Mouse (Mus musculus) kidney, adult 18-20 months (tissue): ENCODE results near the gene Fem1b.
"Not testable (repeated sequence)": the region's sequence is repeated elsewhere in the genome, so short reads cannot be mapped to it uniquely, and the experiment has no call there.

Experiments
- DNase-seq: peaks from one replicate; pipeline ENCODE4 v3.0.0; 2021

The Fem1b gene

GRCm38 (mm10) chr9:62826456-62826855 is 14.7 kb upstream of the Fem1b start:
- DNase-seq = no peak

GRCm38 (mm10) chr9:62825791-62826393 is 14.2 kb upstream of the Fem1b start:
- DNase-seq = no peak

GRCm38 (mm10) chr9:62821811-62822210 is 10.1 kb upstream of the Fem1b start:
- no peak for DNase-seq

- DNase-seq = no peak
Measured at GRCm38 (mm10) chr9:62820829-62821228, 9.1 kb upstream of the Fem1b start.

GRCm38 (mm10) chr9:62819910-62820309 is 8.2 kb upstream of the Fem1b start:
- DNase-seq = not testable (repeated sequence)

GRCm38 (mm10) chr9:62819494-62819893 is 7.8 kb upstream of the Fem1b start:
- no peak for DNase-seq

GRCm38 (mm10) chr9:62817828-62818614 is 6.3 kb upstream of the Fem1b start:
- DNase-seq = peak; percentile 30

- DNase-seq = no peak
Measured at GRCm38 (mm10) chr9:62817099-62817571, 5.4 kb upstream of the Fem1b start.

- no peak for DNase-seq
Measured at GRCm38 (mm10) chr9:62816323-62817098, 4.8 kb upstream of the Fem1b start.

GRCm38 (mm10) chr9:62814751-62815150 is 3.0 kb upstream of the Fem1b start:
- no peak for DNase-seq

GRCm38 (mm10) chr9:62812216-62813049 is 699 bp upstream of the Fem1b start:
- DNase-seq = peak; percentile 9

GRCm38 (mm10) chr9:62810543-62811515 is 905 bp downstream of the Fem1b start:
- DNase-seq = no peak

GRCm38 (mm10) chr9:62810095-62810494 is 1.6 kb downstream of the Fem1b start:
- no peak for DNase-seq

GRCm38 (mm10) chr9:62799218-62799617 is 12.5 kb downstream of the Fem1b start:
- not testable (repeated sequence) for DNase-seq

- DNase-seq = no peak
Measured at GRCm38 (mm10) chr9:62789856-62790255, 21.9 kb downstream of the Fem1b start.

- DNase-seq = no peak
Measured at GRCm38 (mm10) chr9:62786721-62787120, 25.0 kb downstream of the Fem1b start.

GRCm38 (mm10) chr9:62784233-62784632 is 27.5 kb downstream of the Fem1b start:
- DNase-seq = no peak

- DNase-seq = no peak
Measured at GRCm38 (mm10) chr9:62782976-62783781, 28.6 kb downstream of the Fem1b start.

- no peak for DNase-seq
Measured at GRCm38 (mm10) chr9:62781965-62782364, 29.8 kb downstream of the Fem1b start.

GRCm38 (mm10) chr9:62778721-62779120 is 33.0 kb downstream of the Fem1b start:
- no peak for DNase-seq
